Mouse (Mus musculus) layer of hippocampus, adult 8-10 months (tissue): ENCODE results near the gene Stard13. TPM values are rescaled to one million over a fixed set of nuclear protein-coding genes. Genes with fewer than 3 reads are reported as not detected.

Source experiments
- DNase-seq, 2 experiments: peaks; one replicate each; pipeline ENCODE4 v3.0.0; 2022; ENCODE audit warnings: low spot score in 2 of 2
- total RNA-seq, 4 experiments: library from RNA; stranded (reverse); gene quantifications; 2 replicates each; pipeline ENCODE4 v1.2.4; 2022

Gene Stard13
- 10 to 100 TPM; 24.2 to 30.2 (median 24.4) TPM for total RNA-seq

DNA sequence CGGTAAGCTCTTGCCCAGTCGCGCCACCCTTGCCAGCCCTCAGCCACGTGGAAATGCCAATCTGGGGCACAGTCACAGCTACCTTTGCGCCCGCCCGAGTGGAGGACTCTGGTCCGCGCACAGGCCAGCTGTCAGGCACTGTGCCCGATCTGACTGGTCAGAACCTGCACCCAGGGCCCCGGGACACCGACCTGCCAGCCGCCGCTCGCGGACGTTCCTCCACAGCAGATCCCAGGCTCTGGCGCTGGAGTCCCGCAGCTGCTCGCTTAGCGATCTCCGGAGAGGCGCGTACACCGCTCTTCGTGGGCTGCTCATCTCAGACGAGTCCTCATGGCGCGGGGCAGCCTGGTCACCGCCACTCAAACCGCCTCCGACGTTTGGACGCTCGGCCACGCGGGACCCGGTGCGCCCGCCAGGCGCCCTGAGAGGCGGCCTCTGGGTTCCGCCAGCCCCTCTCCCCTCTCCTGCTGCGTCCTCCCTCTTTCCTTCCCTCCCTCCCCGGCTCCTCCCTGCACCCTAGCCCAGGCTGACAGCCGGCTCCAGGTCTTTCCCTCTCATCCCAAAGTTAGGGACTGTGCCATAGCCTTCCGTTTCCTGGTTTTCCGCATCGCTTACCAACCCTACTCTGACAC lies at the start of gene Stard13:
TSS of gene Stard13 (minus strand) at position 437 of the 632 bp plus-strand sequence.
- peak in 1 of 2 experiments; percentile 21 for DNase-seq

DNA sequence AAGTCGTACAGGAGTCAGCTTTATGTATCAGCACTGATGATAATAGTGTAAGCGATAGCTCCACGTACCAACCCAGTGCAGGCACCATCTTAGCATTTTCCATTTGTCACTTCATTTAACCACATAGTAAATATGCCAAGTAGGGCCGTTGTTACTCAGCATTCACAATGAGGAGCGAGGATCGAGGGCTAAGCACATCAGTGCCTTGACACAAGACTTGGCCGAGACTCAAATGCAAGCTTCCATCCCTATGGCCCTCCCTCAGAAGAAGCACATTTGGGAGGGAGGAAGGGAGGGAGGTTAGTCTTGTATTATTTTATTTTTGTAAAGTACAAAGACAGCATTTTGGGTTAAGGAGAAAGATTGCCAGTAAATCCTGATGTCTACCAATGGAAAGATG lies 45.9 kb upstream of the Stard13 start:
- no peak for DNase-seq

DNA sequence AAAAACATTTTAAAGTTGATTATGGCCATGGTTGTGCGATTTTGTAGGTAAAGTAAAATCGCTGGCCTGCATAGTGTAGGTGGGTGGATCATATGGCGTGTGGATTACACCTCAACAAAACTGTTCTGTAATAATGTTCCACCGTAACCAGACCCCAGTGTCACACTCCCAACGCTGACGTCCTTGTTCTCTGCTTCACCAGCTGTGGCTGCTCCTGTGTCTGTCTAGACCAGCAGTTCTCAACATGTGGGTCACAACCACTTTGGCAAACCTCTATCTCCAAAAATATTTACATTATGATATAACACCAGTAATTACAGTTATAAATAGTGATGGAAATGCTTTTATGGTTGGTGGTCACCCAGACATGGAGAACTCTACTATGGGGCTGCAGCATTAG lies 44.3 kb upstream of the Stard13 start:
- DNase-seq = no peak

DNA sequence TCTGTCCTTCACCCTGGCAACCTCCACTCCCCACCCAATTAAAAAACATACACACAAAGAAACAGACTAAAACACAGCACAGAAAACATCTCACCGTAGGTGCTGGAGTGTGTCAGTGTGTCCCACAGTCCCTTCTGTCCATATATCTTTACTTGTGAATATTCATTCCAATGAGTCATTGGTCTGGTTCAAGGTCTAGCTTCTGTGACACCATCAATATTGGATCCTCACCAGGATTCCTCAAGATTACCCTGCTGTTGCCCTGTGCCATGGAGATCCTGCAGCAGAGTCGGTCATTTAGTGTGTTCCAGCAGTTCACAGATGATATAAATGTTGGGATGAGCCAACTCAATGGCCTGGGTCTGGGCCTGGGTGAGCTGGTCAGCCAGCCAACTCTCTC lies 42.4 kb upstream of the Stard13 start:
- no peak for DNase-seq

DNA sequence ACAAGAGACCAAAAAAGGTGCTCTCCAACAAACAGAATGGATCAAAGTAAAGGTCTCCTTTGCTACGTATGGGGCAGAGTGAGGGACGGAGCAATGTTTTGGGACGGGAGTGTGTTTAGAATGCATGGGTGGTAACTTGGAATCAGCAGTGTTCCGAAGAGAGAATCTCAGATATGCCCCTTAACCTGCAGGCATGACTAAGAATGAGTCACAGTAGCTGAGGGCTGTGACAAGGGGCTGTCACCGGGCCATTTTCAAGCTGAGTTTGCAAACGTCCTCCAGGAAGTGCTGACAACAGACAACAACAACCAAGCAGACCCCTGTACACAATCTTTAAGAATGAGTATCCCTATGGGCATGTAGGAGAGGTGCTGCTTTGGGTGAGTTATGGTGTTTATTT lies 40.6 kb upstream of the Stard13 start:
- DNase-seq = no peak

DNA sequence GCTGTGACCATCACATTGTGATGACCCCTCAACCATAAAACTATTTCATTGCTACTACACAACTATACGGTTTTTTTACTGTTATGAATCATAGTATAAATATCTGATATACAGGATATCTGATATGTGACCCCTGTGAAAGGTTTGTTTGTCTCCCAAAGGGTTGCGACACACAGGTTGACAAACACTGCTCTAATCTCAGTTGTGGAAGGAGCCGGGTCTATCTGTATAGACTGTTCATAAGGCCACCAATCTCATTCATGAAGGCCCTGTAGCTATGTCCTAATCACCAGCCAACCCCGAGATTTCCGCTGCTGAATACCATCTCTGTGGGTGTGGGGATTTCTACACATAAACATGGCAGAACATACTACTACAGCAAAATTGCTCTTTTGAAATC lies 37.2 kb upstream of the Stard13 start:
- DNase-seq = no peak

DNA sequence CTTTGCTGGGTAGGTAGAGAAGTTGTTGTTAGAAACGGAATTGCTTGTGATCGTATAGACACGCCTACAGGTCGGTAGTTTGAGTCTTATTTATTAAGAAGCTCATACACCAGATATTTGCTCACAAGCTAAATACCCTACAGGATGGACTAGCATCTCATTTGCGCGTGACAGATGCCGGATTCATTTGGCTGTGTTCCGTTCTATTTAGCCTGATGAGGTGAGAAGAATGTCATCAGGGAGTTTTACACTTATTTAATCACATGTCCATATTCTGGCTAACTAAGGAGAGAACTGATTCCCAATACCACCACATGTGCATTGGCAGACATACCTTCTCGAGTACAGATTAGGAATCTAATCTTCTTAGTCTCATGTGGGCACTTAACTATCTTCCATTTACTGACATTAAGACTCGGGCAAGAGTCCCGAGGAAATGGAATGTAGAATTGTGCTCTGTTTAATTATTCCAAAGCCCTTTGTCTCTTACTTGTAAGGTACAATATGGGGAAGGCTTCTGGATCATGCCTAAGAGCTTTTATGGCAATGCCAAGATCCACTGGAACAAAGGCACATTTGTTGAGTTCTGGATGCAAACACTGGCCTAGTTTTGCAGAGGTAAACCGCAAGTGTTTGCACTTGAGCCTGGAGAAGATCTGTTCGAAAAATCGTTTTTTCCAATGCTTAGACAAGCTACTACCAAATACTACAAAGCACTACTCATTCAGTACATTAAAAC lies 33.4 kb upstream of the Stard13 start:
- no peak for DNase-seq

DNA sequence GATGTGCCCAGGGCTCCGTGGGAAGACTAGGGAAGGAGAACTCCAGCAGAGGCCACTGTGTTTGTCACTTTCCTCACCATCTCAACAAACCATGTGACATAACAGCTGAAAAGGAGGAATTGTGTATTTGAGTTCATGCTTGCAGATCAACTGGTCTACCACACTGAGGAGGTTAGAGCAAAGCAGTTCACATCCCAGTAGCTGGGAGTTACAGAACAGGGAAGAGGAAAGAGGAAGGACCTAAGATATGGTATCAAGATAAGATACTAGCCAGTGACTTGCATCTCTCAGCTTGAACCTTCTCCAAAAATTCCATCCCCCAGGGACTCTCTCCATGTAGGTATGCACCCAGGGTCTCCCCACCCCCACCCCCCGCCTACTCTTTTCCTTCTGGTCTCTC lies 27.9 kb upstream of the Stard13 start:
- DNase-seq = no peak

DNA sequence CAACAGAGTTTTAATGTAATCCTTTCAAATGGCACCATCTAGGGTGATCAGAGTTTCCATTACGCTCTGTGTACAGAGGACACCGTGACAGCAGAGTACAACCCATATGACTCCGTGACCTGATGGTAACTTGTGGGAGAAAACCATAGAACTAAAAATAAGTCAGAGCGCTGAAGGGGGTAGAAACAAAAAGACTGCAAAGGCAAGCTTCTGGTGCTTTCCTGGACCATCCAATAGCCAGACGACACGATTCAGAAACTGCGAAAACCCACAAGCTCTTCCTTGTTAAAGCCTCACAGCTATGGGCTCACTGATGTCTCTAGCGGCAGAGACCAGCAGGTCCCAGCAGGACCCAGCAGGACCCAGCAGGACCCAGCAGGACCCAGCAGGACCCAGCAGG lies 18.6 kb upstream of the Stard13 start:
- no peak for DNase-seq

DNA sequence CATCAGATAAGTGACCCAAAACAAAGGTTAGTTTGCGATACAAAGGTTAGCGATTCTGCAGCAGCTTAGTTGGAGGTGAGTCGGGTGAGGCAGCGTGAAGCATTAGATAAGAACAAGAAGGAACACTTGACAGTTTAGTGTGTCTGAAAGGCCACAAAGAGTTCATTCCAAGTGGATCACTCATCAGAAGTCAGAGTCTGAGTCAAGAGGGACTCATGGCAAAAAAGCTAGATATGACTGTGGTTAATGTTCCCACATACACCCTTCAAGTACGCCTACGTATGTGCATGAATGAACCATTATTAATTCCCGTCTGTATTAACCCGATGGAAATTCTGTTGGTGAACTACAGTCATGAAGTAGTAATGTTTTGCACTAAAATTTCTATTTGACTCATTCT lies 18.0 kb upstream of the Stard13 start:
- DNase-seq = no peak

DNA sequence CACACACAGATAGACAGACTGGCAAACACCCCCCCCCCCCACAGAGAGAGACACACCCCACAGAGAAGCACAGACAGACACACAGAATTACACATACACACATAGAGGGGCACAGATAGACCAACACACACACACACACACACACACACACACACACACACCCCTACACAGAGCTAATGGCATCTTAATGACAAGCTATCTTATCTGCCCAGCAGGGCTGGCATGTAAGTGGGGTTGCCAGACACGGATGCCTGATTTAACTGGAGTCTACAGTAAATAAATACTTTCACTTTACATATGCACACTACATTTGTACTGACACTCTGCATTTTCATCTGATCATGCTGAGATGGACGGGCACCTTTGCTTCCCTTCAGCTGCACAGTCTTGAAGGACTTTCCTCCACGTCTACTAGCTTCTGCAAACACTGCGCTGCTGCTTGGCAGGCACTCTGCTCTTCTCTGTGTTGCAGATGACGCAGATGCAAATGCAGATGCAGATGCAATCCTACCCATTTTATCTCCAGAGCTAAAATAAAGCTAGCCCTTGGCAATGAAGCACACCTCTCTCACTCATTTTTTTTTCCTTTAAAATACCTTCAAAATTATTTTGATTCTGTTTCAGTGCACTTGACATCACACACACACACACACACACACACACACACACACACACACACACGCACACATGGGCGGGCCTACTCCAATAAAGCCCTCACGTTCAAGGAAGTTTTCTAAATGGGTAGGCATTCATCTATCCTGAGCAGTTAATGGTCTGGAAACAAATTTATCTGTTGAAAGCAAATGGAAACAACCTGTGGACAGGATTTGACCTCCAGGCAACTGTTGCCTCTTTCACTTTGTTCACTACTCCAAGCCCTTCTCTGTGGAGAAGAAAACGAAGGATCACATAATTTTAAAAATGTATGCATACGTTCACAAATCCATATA lies 15.3 kb upstream of the Stard13 start:
- no peak for DNase-seq

DNA sequence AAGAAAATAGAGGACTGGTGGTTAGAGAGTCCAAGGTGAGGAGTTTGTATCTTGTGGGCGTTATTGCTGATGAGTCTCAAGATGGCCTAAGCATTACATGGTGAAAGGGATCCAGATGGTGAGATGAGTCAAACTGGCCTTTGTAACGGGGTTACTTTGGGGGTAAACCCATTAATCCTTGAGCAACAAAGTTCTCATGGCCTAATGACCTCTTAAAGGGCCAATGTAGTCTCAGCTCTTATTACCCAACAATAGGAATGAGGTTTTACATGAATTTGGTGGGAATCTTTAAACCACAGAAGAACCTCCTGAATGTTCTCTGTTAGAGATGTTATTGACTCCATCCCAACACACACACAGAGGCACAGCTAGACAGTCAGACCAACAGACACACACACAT lies 14.4 kb upstream of the Stard13 start:
- no peak for DNase-seq

DNA sequence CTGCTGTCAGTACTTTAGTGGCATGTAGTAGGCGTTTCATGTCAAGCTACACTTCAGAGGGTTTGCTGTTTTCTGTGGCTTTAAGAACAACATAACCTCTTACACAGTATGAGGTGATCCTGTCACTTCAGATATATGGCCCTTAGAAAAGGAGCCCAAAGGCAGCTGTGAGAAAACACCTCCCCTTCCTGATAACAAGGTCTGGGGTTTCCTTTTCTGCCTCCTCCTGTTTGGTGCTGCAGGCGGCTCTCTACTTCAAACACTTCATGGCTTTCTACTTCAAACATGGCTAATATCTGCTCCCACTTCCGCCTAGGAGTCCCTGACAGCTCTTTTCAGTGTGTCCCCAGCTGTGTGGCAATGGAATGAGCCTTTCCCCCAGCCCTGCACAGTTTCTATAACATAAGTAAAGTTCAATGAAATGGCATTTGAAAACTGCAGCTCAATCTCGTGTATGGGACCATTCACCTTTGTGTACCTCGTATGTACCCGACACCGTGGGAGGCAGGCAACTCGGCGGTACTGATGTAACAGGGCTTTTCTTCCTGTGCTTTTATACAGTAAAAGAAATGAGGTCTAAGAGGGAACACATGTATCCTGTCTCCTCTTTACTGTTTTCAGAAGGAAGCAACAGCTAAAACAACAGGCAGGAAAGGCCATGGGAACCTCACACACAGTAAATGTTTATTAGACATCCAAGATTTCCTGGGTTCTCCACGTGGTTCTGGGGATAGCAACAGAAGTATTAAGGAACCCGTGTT lies 13.7 kb upstream of the Stard13 start:
- DNase-seq = no peak

DNA sequence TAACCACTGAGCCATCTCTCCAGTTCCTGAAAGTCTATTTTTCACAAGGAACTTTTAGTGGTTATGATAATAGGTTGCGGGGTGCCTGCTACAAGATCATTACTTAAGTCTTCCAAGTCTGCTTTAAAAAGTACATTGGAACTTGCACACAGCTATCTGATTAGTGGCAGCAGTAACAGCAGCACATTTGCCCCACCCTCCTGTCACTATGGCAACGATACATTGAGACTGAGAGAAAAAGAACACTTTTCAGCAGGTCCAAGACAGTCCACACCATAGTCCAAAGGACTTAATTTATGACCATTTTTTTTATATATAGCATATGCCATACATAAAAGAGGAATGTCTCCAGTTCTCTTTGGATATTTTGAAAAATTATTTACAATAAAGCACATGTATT lies 12.7 kb upstream of the Stard13 start:
- no peak for DNase-seq

DNA sequence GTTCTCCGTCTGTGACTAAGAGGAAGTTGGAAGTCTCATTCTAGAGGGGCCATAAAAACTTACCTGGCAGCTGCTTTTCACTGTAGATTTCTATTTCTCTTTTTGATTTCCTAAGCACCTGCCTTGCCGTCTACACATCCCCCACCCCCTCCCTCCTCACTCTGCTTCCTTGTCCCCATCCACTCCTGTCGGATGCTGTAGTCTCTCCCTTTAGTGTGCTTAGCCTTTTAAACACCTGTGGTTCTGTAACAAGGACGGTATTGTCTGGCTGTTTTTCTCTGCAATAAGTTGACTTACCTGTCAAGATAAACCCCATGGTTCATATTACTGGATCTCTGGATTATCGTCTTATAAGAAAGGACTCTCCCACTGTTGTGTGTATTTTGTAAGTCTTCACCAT lies 11.9 kb upstream of the Stard13 start:
- DNase-seq = no peak

DNA sequence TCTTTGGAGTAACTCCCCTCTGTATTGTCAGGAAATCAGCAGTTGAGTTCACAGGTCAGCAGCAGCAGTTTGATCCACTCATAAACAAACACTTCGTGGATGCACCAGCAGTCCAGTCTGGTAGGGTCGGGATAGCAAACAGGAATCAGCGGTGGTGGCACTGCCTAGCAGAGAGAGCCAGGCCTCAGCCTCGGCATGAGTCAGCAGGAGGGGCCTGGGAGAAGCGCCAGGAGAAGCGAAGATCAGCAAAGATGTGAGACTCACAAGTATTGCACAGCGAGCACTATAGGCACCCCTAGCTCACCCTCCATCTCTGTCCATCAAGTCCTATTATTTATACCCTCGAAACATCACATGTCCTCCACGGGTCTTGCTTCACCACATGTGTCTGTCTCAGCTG lies 5.1 kb upstream of the Stard13 start:
- no peak for DNase-seq

DNA sequence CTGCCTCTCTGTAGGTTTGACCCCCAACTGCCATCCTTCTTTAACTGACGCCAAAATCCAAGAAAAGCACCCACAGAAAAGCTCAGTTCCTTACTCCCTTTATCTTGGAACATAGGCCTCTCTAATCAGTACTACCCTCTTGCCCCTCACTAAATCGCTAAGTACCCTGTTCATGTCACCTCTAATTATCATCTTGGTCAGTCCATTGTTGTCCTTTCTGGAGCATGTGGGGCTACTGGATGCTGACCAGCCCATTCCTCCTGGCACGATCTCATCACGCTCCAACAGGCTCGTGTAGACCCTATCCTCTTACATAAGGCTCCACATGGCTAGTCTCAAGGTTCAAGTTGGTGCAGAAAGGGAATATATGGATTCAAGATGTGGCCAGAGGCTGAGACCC lies 2.8 kb upstream of the Stard13 start:
- DNase-seq = no peak

DNA sequence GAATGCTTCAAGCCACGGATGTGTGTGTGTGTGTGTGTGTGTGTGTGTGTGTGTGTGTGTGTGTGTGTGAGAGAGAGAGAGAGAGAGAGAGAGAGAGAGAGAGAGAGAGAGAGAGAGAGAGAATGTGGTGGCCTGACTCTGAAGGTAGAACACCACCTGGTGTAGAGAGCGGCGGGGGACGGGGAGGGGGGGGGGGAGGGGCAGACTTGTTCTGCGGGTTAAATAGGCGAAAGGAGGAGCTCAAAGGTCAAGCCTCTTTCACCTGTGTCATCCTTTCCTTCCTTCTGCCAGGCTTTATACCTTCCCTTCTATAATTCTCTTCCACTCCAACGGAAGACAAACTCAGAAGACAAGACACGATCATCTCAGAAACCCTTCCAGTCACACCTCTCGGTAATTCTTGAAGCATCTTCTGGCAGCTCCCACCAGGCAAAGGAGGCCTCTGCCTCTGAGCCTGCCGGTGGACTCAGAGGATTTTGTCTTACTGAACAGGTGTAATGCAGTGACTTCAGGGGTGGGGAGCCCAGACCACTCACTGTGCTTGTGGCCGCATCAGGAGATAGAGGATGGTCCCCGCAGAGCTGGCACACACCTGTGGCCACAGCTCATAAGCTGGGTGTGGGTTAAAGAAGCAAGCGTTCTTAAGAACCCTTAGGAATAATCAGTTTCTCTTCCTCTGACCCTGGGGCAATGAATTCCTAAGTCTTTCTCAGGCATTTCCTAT lies 898 bp downstream of the Stard13 start:
- no peak for DNase-seq

DNA sequence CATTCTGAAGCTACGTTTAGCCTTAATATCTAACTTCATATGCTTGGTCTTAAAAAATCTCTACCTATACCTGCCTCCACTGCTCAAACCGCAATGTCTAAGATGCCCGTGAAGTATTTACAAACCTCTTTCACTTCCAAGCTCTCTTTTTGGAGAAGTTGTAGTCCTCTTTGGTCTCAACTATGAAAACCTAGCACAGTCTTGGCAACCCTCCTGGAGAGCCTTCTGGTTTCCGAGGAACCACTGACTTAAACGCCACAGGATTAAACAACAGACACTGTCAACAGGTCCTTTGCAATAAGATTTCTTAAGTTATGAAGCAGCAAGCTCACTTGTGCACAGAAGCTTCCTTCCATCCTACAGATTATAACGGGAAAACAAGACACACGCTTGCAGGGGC lies 1.8 kb downstream of the Stard13 start:
- no peak for DNase-seq

DNA sequence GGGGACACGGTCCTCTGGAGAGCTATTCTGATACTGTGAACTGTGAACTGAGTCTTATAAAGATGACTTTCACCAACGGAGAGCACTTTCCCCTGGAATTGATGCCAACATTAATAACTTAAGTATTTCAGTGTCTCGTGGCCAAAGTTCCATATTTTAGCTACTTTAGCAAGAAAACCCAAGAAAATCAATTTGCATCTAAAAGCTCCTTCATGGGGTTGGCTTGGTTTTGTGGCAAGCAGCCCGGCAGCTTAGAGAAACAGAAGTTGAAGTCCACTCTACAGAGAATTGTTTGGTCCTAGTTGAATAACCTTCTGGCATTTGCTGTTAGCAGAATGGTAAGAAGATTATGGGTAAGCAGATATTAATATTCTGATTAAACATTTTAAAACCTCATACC lies 2.2 kb downstream of the Stard13 start:
- peak; percentile 13 to 21 for DNase-seq

DNA sequence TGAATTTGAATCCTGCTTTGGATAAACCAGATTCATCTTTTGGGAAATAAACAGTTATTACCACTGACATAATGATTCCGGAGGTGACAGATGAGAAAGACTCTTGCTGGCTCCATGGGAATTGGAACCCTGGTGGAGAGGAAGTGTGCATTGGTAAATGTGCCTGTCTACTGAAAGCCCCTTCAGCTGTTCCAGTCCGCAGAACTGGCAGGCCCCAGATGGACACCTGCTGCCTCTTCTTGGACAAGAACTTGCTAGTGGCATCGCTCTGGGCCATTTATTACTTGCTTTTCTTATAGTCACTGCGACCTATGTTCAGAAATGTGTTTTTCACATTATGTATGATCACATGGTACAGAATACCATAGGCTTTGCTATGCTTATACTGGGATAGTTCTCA lies 3.2 kb downstream of the Stard13 start:
- no peak for DNase-seq
